Mouse (Mus musculus): ENCODE data around the gene Hps5.

- no peak for TF ChIP-seq ZMIZ1 (IDR thresholded peaks at IDR 0.05; ENCODE audit: low read depth, low read length)
- no peak for TF ChIP-seq POLR2A (IDR thresholded peaks at IDR 0.05; ENCODE audit: low read depth, low read length)
- TF ChIP-seq BHLHE40 (IDR thresholded peaks at IDR 0.05; ENCODE audit: low read depth, low read length) = no peak
- TF ChIP-seq RAD21 (IDR thresholded peaks at IDR 0.05; ENCODE audit: low read depth, low read length) = no peak
These were observed 72.5 kb downstream of the Hps5 start for GRCm38 (mm10) chr7:46723354-46723753.
